Mouse (Mus musculus) CD4-positive, CD25-positive, alpha-beta regulatory T cell, adult 4 months (primary cell): ENCODE results near the gene Parp14. TPM values are rescaled to one million over a fixed set of nuclear protein-coding genes. Genes with fewer than 3 reads are reported as not detected.

Experiments
- ATAC-seq: one replicate; pipeline ENCODE4 v1.8.0; 2017
- polyA plus RNA-seq, 2 experiments: library from polyadenylated mRNA; unstranded; fragments of 100-300 nt; shearing (Covaris generic); gene quantifications; one replicate each; pipeline ENCODE4 v1.2.1; 2017

The Parp14 gene
- polyA plus RNA-seq, 2 experiments from 2014 or later, result 47.4 to 58.6 TPM

DNA sequence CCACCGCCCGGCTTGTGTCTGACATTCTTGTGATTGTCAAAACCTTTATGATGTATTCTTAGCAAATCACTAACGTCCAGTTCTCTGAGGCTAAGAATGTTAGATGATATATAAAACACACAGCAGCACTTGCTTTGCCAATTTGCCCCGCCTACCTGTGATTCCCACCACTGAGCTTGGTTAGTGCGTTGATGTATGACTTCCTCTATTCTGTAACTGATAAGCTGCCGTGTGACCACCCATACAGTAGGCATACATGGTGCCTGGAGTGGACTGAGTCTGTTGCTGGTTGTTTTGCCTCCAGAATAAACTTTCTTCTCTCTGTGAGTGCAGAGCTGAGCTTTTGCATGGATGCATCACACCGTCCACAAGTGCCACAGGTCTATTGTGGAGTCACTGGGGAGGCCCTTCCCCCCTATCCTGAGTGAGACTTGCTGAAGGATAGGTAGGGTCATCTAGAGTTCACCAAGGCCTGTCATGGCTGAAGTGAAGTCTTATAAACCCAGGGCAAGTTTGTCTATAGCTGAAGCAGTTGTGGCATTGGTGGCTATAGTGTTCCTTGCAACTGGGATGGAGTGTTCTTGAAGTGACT, 87.1 kb downstream of the Parp14 start:
- no peak for ATAC-seq

DNA sequence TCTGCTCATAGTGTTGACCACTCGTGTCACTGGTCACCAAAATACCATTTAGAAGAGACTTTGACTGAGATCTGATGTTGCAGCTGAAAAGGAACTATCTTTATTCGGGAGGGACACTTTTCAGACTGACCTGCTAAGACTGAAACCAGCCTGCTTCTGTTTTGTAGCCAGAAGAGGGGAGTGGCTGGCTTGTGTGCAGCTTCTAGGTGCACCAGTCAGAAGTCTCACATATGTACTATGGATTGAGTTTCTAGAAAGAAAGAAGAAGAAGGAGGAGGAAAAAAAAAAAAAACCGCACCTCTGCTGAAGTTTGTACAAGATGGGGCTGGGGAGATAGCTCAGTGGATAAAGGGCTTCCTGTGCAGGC, 88.2 kb downstream of the Parp14 start:
- no peak for ATAC-seq

Other genes with a start within 250 kb of the Parp14 start
- 1 to 10 TPM; 2.2 to 5.6 TPM for gene Dirc2, start 102.2 kb downstream of the Parp14 start, polyA plus RNA-seq
- gene Hspbap1, start 101.2 kb downstream of the Parp14 start, polyA plus RNA-seq, result 10 to 100 TPM; 35.1 to 36.3 TPM
- gene Parp9, start 66.9 kb upstream of the Parp14 start, polyA plus RNA-seq, result 10 to 100 TPM; 73.8 to 98.6 TPM
- gene Dtx3l, start 67.6 kb upstream of the Parp14 start, polyA plus RNA-seq, result 10 to 100 TPM; 60.4 to 61.4 TPM
- gene Kpna1, start 107.2 kb upstream of the Parp14 start, polyA plus RNA-seq, result 10 to 100 TPM; 42.1 to 46.4 TPM
- gene Wdr5b, start 169.6 kb upstream of the Parp14 start, polyA plus RNA-seq, result 1 to 10 TPM; 4.4 to 8.5 TPM
- gene Fam162a, start 200.1 kb upstream of the Parp14 start, polyA plus RNA-seq, result 10 to 100 TPM; 71.7 to 98.7 TPM
- gene Ccdc58, start 200.1 kb upstream of the Parp14 start, polyA plus RNA-seq, result 10 to 100 TPM; 34.3 to 37.0 TPM